Mouse (Mus musculus): ENCODE measurements around the gene Dhx9. TPM values are rescaled to one million over a fixed set of nuclear protein-coding genes. Genes with fewer than 3 reads are reported as not detected.
"Not testable (repeated sequence)": the region's sequence is repeated elsewhere in the genome, so short reads cannot be mapped to it uniquely, and the experiment has no call there.

Dhx9 gene
- polyA plus RNA-seq (2014; fragmentation: Nextera tagmentation; extraction: Ambion mirVana) = 23.7 and 26.2 TPM in 2 replicates

DNA sequence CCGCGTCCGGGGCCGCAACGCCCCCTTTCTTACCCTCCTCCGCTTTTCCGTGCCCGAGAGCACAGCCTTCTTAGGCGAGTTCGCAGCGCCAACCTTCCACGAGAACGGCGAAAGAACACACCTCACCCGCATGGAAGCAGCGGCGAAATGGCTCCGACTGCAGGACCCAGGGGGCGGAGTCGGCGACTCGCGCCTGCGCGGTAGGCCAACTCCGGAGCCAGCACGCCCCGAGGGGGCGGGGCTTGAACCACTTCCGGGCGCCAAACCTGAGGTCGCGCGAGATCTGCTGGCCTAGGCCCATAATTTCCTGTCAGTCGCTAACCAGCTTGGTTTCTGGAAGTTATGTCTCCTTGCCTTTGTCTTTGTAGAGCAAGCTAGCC is at the start of gene Dhx9:
Gene Dhx9, minus strand, starts transcription at position 161 of the 380 bp plus-strand sequence.
- peaks cover 9% of the 10 kb centered on the region for H3K36me3 ChIP-seq (replicated peaks; ENCODE audit: control insufficient read depth, insufficient read depth)
- peaks cover 29% of the 10 kb centered on the region for H3K4me1 ChIP-seq (replicated peaks; ENCODE audit: control insufficient read depth, insufficient read depth, low read length)
- DNase-seq (ENCODE audit: low spot score) (peak; percentile 99), ATAC-seq (ENCODE audit: low FRiP score) (peak; percentile 93)
- peak within 1 kb of the TSS; percentile 90 for H3K27ac ChIP-seq
- H3K9ac ChIP-seq = peak within 1 kb of the TSS; percentile 86
- peak within 1 kb of the TSS; percentile 79 for H3K4me3 ChIP-seq (replicated peaks; ENCODE audit: low read length)
- WGBS = 0% methylated on average over 35 of the region's 35 CpGs
- H3K9me3 ChIP-seq (ENCODE audit: control insufficient read depth, low read length) = no peaks in the 10 kb centered on the region
- no peaks in the 10 kb centered on the region for H3K27me3 ChIP-seq (ENCODE audit: control insufficient read depth, insufficient read depth, low read length)
- peak within 1 kb of the TSS; percentile 94 for H3K4me2 ChIP-seq (replicated peaks)

GRCm38 (mm10) chr1:153535611-153536010 is 48.2 kb upstream of the Dhx9 start:
- H3K27ac ChIP-seq = no peak overlapping the region
- no peak overlapping the region for H3K9ac ChIP-seq
- ATAC-seq (ENCODE audit: low FRiP score) = peak; percentile 57; the same call in 1 of the 2 replicates
- no peaks in the 10 kb centered on the region for H3K9me3 ChIP-seq (ENCODE audit: control insufficient read depth, low read length)
- DNase-seq (ENCODE audit: low spot score) = no peak
- H3K4me3 ChIP-seq (replicated peaks; ENCODE audit: low read length) = no peak overlapping the region
- no peaks in the 10 kb centered on the region for H3K27me3 ChIP-seq (ENCODE audit: control insufficient read depth, insufficient read depth, low read length)
- no peaks in the 10 kb centered on the region for H3K36me3 ChIP-seq (replicated peaks; ENCODE audit: control insufficient read depth, insufficient read depth)
- 15% methylated on average over 9 of the region's 9 CpGs for WGBS
- peaks cover 8% of the 10 kb centered on the region for H3K4me1 ChIP-seq (replicated peaks; ENCODE audit: control insufficient read depth, insufficient read depth, low read length)
- no peak overlapping the region for H3K4me2 ChIP-seq (replicated peaks)

- H3K4me3 ChIP-seq (replicated peaks; ENCODE audit: low read length); H3K4me1 ChIP-seq (replicated peaks; ENCODE audit: control insufficient read depth, insufficient read depth, low read length); H3K9ac ChIP-seq; H3K36me3 ChIP-seq (replicated peaks; ENCODE audit: control insufficient read depth, insufficient read depth); H3K9me3 ChIP-seq (ENCODE audit: control insufficient read depth, low read length); H3K4me2 ChIP-seq (replicated peaks); ATAC-seq (ENCODE audit: low FRiP score); DNase-seq (ENCODE audit: low spot score); H3K27me3 ChIP-seq (ENCODE audit: control insufficient read depth, insufficient read depth, low read length): not testable (repeated sequence)
- WGBS = 95% methylated on average over 3 of the region's 3 CpGs
- peak overlapping the region; percentile 54; the same call in 1 of the 2 replicates for H3K27ac ChIP-seq
Measured at GRCm38 (mm10) chr1:153532896-153533295, 45.4 kb upstream of the Dhx9 start.

DNA sequence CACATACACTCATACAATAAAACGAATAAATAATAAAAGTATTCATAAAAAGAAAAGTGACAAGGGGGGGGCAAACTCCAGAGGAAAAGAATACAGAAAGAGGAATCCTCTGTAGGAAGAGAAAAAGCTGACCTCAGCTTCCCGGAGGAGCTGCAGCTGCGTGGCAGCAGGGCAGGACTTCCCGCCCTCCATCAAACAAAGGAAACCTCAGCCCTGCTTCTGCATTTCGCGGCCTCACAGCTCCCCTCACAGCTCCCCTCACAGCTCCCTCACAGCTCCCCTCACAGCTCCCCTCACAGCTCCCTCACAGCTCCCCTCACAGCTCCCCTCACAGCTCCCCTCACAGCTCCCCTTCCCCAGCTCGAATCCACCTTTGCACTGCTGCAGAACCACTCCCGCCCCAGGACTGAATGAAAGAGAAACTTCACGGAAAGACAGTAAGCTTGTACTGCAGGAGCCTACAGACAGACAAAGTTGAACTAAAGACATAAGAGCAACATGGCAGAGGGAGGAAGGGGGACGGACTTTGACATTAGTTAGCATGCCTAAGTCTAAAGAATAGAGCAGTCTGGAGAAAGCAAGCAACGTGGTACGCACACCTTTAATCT is 44.9 kb upstream of the Dhx9 start:
- H3K27ac ChIP-seq = peak overlapping the region; percentile 54
- peak overlapping the region; percentile 30 for H3K4me2 ChIP-seq (replicated peaks)
- no peak overlapping the region for H3K4me3 ChIP-seq (replicated peaks; ENCODE audit: low read length)
- H3K9me3 ChIP-seq (ENCODE audit: control insufficient read depth, low read length) = no peaks in the 10 kb centered on the region
- H3K9ac ChIP-seq = peak overlapping the region; percentile 0; the same call in 1 of the 2 replicates
- ATAC-seq (ENCODE audit: low FRiP score) = peak; percentile 53; the same call in 1 of the 2 replicates
- H3K27me3 ChIP-seq (ENCODE audit: control insufficient read depth, insufficient read depth, low read length) = no peaks in the 10 kb centered on the region
- no peaks in the 10 kb centered on the region for H3K36me3 ChIP-seq (replicated peaks; ENCODE audit: control insufficient read depth, insufficient read depth)
- peak; percentile 50 for DNase-seq (ENCODE audit: low spot score)
- peaks cover 8% of the 10 kb centered on the region; the same call in 1 of the 2 replicates for H3K4me1 ChIP-seq (replicated peaks; ENCODE audit: control insufficient read depth, insufficient read depth, low read length)
- WGBS = 11% methylated on average over 12 of the region's 12 CpGs

DNA sequence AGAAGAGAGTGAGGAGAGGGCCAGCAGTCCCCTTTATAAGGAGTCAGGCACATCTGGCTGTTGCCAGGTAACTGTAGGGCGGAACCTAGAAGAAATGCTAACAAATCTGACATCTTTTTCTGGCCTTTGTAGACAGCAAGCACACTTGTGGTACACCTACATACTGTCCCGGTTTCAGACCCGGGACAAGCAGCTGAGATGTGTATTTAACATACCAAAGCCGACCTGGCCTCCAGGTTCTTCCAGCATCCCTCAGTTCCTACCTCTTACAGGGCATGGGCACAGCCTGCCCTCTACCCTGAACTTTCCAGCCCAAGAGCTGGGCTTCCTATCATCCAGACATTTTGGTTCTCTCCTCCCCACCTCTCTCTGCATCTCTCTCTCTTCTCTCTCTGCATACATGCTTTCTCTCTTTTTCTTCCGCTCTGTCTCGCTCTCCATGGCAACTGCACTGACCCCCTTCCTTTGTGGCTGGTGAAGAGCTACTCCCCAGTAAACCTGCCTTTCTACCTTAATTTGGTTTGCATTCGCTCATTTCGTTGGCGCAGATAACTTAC is 44.3 kb upstream of the Dhx9 start:
- Histone ChIP-seq H3K4me2 (replicated peaks) (peak overlapping the region; percentile 30), H3K4me1 (replicated peaks; ENCODE audit: control insufficient read depth, insufficient read depth, low read length) (peaks cover 8% of the 10 kb centered on the region; the same call in 1 of the 2 replicates), H3K27ac (peak overlapping the region; percentile 54), H3K9ac (peak overlapping the region; percentile 0; the same call in 1 of the 2 replicates), H3K36me3 (replicated peaks; ENCODE audit: control insufficient read depth, insufficient read depth) (no peaks in the 10 kb centered on the region), H3K27me3 (ENCODE audit: control insufficient read depth, insufficient read depth, low read length) (no peaks in the 10 kb centered on the region), H3K4me3 (replicated peaks; ENCODE audit: low read length) (no peak overlapping the region), H3K9me3 (ENCODE audit: control insufficient read depth, low read length) (no peaks in the 10 kb centered on the region)
- 9% methylated on average over 9 of the region's 9 CpGs for WGBS
- DNase-seq (ENCODE audit: low spot score) (peak; percentile 50), ATAC-seq (ENCODE audit: low FRiP score) (0 out of 2 replicates have a peak, but pooled peaks have one; percentile 36)

GRCm38 (mm10) chr1:153522116-153522515 is 34.7 kb upstream of the Dhx9 start:
- H3K4me1 ChIP-seq (replicated peaks; ENCODE audit: control insufficient read depth, insufficient read depth, low read length) = no peaks in the 10 kb centered on the region
- ATAC-seq (ENCODE audit: low FRiP score) (no peak), DNase-seq (ENCODE audit: low spot score) (no peak)
- no peaks in the 10 kb centered on the region for H3K9me3 ChIP-seq (ENCODE audit: control insufficient read depth, low read length)
- no peak overlapping the region for H3K4me3 ChIP-seq (replicated peaks; ENCODE audit: low read length)
- no peak overlapping the region for H3K27ac ChIP-seq
- no peak overlapping the region for H3K4me2 ChIP-seq (replicated peaks)
- 66% methylated on average over 3 of the region's 3 CpGs for WGBS
- H3K27me3 ChIP-seq (ENCODE audit: control insufficient read depth, insufficient read depth, low read length) = no peaks in the 10 kb centered on the region
- no peak overlapping the region for H3K9ac ChIP-seq
- H3K36me3 ChIP-seq (replicated peaks; ENCODE audit: control insufficient read depth, insufficient read depth) = no peaks in the 10 kb centered on the region

DNA sequence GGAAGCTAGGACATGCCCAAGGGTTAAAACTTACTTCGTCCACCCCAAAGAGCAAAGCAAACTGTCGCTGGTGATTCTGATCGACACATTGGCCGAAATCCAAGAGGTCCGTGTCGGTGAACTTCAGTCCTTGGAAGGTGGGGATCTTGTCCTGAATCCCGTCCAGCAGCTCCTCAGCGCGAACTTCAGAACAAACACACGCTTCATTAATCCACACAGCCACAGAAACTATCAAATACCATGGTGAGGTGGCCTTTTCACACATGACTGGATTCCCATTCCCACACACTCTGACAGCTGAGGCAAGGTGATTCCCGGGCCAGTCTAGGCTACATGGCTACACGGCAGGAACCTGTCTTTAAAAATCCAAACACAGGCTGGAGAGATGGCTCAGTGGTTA is 27.9 kb upstream of the Dhx9 start:
- Histone ChIP-seq H3K4me2 (replicated peaks) (no peak overlapping the region), H3K27ac (no peak overlapping the region), H3K4me3 (replicated peaks; ENCODE audit: low read length) (no peak overlapping the region), H3K4me1 (replicated peaks; ENCODE audit: control insufficient read depth, insufficient read depth, low read length) (no peaks in the 10 kb centered on the region), H3K27me3 (ENCODE audit: control insufficient read depth, insufficient read depth, low read length) (no peaks in the 10 kb centered on the region), H3K9ac (no peak overlapping the region), H3K36me3 (replicated peaks; ENCODE audit: control insufficient read depth, insufficient read depth) (no peaks in the 10 kb centered on the region), H3K9me3 (ENCODE audit: control insufficient read depth, low read length) (no peaks in the 10 kb centered on the region)
- WGBS = 73% methylated on average over 12 of the region's 12 CpGs
- ATAC-seq (ENCODE audit: low FRiP score) (no peak), DNase-seq (ENCODE audit: low spot score) (no peak)

DNA sequence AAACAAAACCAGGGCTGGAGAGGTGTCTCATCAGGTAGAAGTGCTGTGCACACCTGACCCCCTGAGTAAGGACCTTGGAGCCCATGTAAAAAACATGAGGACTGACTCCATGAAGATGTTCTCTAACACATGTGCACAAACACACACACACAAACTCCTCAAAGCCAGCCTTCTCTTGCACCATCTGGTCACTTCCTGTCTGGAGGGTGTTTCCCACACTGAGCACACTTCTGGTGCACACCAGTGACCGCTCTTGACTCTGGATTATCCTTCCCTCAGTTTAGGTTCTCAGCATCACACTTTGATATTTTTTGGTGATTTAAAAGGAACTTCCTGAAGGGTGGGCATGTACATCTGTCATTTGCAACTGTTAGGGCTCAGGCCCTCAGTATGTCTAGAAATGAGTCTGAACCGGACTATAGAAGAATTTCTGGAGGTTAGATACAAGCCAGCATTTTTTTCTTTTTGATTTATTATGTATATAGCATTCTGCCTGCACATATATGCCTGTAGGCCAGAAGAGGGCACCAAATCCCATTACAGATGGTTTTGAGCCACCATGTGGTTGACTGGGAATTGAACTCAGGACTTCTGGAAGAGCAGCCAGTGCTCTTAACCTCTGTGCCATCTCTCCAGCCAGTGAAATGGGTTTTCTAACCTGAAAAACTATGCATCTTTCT is 23.0 kb upstream of the Dhx9 start:
- Histone ChIP-seq H3K4me2 (replicated peaks) (no peak overlapping the region), H3K4me1 (replicated peaks; ENCODE audit: control insufficient read depth, insufficient read depth, low read length) (no peaks in the 10 kb centered on the region), H3K27me3 (ENCODE audit: control insufficient read depth, insufficient read depth, low read length) (no peaks in the 10 kb centered on the region), H3K27ac (no peak overlapping the region), H3K9ac (no peak overlapping the region), H3K36me3 (replicated peaks; ENCODE audit: control insufficient read depth, insufficient read depth) (no peaks in the 10 kb centered on the region), H3K4me3 (replicated peaks; ENCODE audit: low read length) (no peak overlapping the region), H3K9me3 (ENCODE audit: control insufficient read depth, low read length) (no peaks in the 10 kb centered on the region)
- 66% methylated on average over 2 of the region's 2 CpGs for WGBS
- no peak for ATAC-seq (ENCODE audit: low FRiP score)
- DNase-seq (ENCODE audit: low spot score) = no peak

DNA sequence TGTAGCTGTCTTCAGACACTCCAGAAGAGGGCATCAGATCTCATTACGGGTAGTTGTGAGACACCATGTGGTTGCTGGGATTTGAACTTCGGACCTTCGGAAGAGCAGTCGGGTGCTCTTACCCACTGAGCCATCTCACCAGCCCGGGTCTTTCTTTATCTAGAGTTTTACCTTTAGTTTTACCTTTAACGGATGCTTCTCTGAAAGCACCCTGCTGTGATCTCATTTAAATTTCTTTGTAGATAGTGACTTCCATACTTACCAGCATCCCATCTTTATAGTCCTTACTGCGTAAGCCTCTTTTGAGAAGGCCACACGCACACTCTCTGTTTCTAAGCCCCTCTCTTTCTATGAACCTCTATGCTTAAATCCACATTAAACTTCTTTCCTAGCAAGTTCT is 22.1 kb upstream of the Dhx9 start:
- not testable (repeated sequence) for H3K9me3 ChIP-seq (ENCODE audit: control insufficient read depth, low read length); ATAC-seq (ENCODE audit: low FRiP score); H3K27ac ChIP-seq; H3K4me1 ChIP-seq (replicated peaks; ENCODE audit: control insufficient read depth, insufficient read depth, low read length); H3K9ac ChIP-seq; H3K4me3 ChIP-seq (replicated peaks; ENCODE audit: low read length); H3K27me3 ChIP-seq (ENCODE audit: control insufficient read depth, insufficient read depth, low read length); H3K4me2 ChIP-seq (replicated peaks); H3K36me3 ChIP-seq (replicated peaks; ENCODE audit: control insufficient read depth, insufficient read depth); DNase-seq (ENCODE audit: low spot score)
- WGBS = 63% methylated on average over 8 of the region's 8 CpGs

Data from hindbrain, embryonic 14.5 days (tissue).